Mouse (Mus musculus) liver, adult 2 months (tissue): Measurements from ENCODE around the gene Gm5431.
"Not testable (repeated sequence)": the region's sequence is repeated elsewhere in the genome, so short reads cannot be mapped to it uniquely, and the experiment has no call there.

ENCODE experiments used
- CTCF ChIP-seq: fragments of 200-500 bp; IDR thresholded peaks from 2 replicates; pipeline ENCODE4 v1.5.1; 2011; ENCODE audit warnings: low read depth, low read length, control low read depth
- POLR2A ChIP-seq: fragments of 200-500 bp; IDR thresholded peaks from 2 replicates; pipeline ENCODE4 v1.6.1; 2011; ENCODE audit warnings: low read length, control low read depth; ENCODE audit not compliant: insufficient read depth; ENCODE audit errors: extremely low read depth

DNA sequence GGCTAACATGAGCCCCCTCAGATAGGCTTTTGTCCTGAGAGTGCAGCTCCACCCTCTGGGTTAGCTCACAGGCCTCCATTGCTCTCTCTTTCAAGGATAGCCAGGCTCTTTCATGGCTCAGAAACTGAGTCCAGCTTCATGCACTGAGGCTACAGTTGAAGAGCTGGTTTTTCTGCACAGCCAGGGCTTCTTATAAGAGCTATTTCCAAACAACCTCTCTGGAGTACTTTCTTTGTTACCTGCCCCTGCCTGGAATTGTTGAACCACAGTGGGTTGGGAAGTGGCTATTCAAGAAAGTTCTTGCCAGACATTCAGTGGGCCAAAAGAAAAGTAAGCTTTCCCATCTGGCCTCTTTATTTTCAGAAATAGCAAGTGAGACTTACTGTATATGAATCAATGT lies 37.3 kb upstream of the Gm5431 start:
- not testable (repeated sequence) for TF ChIP-seq POLR2A, CTCF
